Mouse (Mus musculus): Measurements from ENCODE around the gene Ddi2.

DNA sequence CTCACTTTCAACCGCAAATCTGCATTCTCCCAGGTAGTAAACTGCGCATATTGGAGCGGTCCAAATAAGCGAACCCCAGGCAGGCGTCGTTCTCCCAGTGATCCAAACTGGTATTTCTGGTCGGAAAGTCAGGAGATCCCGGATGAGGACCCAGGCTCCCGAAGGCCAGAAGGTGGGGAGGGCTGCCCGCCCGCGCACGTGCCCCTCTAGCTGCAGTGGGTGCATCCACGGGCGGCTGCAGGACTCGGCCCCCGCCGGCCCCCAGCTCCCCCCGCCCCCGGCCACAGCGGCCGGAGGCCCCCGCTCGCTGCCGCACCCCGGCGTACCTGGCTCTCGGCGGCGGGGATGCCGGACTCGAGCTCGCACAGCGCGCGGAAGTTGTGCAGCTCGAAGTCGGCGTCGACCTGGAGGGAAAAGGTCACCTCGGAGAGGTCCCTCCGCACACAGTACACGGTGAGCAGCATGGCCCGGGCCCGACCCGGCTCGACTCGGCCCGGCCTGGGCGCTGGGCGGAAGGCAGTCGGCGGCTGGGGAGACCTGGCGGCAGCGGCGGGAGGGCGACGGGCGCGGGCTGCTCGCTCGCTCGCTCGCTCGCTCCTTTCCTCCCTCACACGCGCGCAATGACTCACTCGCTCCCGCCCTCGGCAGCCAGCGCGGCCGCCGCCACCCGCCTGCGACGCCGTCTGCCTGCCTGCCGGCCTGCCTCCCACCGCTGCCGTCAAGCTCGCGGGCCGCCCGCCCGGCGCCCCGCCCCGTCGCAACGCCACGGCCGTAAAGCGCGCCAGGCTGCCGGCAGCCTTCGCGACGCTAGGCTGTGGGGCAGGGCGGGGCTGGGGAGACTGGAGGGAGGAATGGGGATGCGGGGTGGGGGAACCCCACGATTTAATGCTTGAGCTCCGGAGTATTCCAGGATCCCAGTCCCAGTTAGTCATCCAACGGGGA is at the start of gene Ddi2:
- TF ChIP-seq CTCF (conservative IDR thresholded peaks at IDR 0.05; ENCODE audit: low read length): no peak
- TF ChIP-seq NANOG (IDR thresholded peaks at IDR 0.05; ENCODE audit: borderline replicate concordance, low read length): no peak

Measured in E14TG2a.4 (cell line).